Mouse (Mus musculus) urinary bladder, adult 2 months (tissue): ENCODE measurements around the gene Tspan31. TPM values are rescaled to one million over a fixed set of nuclear protein-coding genes. Genes with fewer than 3 reads are reported as not detected.
"Not testable (repeated sequence)": the region's sequence is repeated elsewhere in the genome, so short reads cannot be mapped to it uniquely, and the experiment has no call there.

ENCODE experiments used
- DNase-seq: peaks from one replicate; pipeline ENCODE4 v3.0.0; 2022; ENCODE audit warnings: low spot score
- polyA plus RNA-seq: library from polyadenylated mRNA; depleted of rRNA; stranded (reverse); fragments of >200 nt; gene quantifications from 2 replicates; pipeline ENCODE4 v1.2.3, GENCODE M21; 2012

The Tspan31 gene
- polyA plus RNA-seq, 1 experiment, result 79.5 TPM

DNA sequence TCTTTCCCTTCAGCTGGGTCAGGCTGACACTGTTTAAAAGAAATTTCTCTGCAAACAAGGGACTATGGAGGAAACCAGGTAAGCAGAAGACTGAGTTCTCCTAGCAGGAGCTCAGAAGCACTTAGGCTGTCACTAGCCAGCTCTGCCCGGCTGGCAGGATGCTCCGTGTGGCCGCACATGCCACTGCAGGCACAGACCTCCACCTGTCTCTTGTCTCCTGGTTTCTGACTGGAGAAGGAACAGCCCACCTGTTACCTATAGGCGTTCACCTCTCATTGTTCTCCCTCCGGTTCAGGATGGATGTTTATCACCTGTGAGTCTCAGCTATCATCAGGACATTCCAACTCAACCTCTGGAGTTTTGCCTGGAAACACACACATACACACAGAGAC, 13.8 kb upstream of the Tspan31 start:
- no peak for DNase-seq

- peak; percentile 19 for DNase-seq
Measured at GRCm38 (mm10) chr10:127083292-127083914, 13.3 kb upstream of the Tspan31 start.

GRCm38 (mm10) chr10:127081996-127082620, 12.0 kb upstream of the Tspan31 start:
- DNase-seq, result no peak

- no peak for DNase-seq
Measured at GRCm38 (mm10) chr10:127080901-127081780, 11.1 kb upstream of the Tspan31 start.

DNA sequence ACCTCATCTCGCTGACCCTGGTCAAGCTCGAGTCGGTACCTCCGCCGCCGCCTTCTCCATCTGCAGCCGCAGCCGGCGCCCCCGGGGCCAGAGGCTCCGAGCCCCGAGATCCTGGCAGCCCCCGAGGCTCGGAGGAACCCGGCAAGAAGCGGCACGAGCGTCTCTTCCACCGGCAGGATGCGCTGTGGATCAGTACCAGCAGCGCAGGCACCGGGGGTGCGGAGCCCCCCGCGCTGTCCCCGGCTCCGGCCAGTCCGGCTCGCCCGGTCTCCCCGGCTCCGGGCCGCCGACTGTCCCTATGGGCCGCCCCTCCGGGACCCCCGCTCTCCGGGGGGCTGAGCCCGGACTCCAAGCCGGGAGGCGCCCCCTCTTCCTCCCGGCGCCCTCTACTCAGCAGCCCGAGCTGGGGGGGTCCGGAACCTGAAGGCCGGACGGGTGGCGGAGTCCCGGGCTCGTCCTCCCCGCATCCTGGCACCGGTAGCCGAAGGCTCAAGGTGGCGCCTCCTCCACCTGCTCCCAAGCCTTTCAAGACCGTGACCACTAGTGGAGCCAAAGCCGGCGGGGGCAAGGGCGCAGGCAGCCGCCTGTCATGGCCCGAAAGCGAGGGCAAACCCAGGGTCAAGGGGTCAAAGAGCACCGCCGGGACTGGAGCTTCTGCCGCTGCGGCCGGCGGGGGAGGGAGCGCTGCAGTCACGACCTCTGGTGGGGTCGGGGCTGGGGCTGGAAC, 9.8 kb upstream of the Tspan31 start:
- no peak for DNase-seq

GRCm38 (mm10) chr10:127078677-127079575, 8.9 kb upstream of the Tspan31 start:
- DNase-seq, result no peak

- no peak for DNase-seq
Measured at GRCm38 (mm10) chr10:127078001-127078676, 8.1 kb upstream of the Tspan31 start.

DNA sequence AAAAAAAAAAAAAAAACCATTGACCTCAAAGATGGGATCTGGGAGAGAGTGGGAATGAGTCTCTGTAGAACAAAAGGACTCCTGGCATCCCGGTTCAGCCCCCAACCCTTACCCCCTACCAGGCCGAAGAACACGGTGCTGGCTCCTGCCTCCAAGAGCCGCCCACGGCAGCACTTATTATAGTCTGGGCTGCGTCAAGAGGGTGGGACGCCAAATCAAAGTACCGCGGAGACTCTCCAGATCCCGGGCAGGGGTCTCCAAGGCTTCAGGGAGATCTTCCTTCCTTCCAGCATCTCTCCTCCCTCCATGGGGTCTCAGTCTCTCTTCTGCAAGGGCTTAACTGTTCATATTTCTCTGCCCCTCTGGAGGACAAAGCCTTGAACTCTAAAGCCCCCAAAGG, 7.5 kb upstream of the Tspan31 start:
- DNase-seq, result no peak

GRCm38 (mm10) chr10:127076082-127076481, 6.0 kb upstream of the Tspan31 start:
- no peak for DNase-seq

DNA sequence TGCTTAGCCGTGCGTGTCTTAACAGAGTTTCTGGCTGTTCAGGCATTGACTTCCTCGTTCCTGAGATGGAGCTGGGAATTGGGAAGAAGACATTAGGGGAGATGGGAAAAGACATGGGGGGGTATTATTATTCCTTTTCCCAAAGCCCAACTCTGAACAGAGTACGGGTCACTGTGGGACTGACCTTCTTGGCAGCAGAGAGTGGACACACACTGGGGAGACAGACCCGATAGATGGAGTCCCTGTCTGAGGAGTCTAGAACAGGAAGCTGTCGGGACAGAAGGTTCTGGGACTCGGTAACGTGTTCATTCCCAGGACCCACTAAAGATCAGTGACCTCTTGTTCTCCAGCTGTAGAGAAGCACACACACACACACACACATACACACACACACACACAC, 5.6 kb upstream of the Tspan31 start:
- DNase-seq, result no peak

DNA sequence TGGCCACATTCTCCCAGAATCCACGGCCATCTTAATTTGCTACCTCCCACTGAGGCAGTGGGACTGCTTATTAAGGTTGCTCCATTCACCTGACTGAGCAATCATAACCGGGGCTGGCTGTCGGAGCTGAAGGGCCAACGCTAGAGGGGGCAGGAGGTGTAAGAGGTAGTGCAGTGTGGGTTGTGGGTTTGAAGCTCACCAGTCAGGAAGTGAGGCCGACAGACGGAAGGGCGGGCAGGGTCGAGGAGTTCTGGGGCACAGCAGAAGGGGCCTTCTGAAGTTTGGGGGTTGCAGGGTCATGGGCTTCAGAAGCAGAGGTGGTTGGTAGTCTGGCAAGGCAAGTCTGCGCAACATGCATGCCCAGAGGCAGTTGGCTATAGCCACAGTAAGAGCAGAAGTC, 5.0 kb upstream of the Tspan31 start, which contains the start of gene Agap2:
Gene Agap2, plus strand, starts transcription at position 205 of the 400 bp plus-strand sequence.
- DNase-seq, result no peak

- no peak for DNase-seq
Measured at GRCm38 (mm10) chr10:127073981-127074380, 3.9 kb upstream of the Tspan31 start.

DNA sequence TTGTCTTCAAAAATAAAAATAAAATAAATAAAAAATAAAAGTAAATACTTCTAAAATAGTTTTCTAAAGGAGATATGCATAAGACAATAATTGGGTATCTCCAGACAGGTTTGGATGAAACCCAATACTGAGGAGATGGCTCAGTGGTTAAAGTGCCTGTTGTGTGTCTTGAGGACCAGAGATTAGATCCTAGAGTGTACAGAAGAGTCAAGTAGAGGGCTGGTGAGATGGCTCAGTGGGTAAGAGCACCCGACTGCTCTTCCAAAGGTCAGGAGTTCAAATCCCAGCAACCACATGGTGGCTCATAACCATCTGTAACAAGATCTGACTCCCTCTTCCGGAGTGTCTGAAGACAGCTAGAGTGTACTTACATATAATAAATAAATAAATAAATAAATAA, 2.9 kb upstream of the Tspan31 start:
- DNase-seq, result not testable (repeated sequence)

GRCm38 (mm10) chr10:127072270-127072669, 2.2 kb upstream of the Tspan31 start:
- not testable (repeated sequence) for DNase-seq

- DNase-seq, result no peak
Measured at GRCm38 (mm10) chr10:127071203-127071602, 1.1 kb upstream of the Tspan31 start.

DNA sequence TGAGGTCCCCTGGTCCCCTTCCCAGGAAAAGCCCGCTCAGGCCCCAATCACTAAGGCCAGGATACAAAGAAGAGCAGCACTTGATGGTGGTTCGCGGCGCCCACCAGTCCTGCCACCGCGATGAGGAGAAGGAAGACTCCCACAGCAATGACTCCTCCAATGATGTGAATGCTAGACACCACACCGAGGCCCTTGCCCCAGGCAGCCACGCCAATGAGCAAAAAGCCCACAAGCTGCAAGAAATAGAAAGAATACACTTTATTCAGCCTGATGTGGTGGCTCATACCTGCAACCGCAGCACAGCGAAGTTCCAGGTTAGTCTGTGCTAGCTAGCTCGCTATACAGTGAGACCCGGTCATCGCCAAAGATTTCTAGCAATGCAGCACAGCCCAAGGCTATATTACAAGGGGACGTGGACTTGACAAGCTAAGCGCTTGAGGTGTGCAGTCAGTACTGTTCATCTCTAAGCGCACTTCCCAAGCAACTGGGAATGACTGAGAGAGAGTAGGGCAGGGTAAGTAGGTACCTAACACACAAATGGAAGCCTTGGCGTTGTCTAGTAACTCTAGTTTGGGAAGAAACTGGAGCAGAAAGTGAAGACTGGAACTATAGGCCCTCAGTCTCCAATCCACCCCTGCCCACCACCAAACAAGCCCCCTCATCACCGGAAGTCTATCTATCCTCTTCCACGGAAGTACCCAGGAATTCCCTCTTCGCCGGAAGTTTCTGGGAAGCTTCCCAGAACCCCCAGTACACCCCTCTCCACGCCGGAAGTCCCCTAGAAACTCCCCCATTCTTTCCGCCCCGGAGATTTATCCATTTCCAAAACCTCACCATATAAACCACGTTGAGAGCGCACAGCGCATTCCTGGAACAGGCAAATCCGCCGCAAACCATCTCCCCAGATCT, 529 bp downstream of the Tspan31 start:
- no peak for DNase-seq

GRCm38 (mm10) chr10:127068360-127069038, 1.6 kb downstream of the Tspan31 start:
- no peak for DNase-seq

- no peak for DNase-seq
Measured at GRCm38 (mm10) chr10:127066519-127067018, 3.5 kb downstream of the Tspan31 start.
